Mouse (Mus musculus) left cerebral cortex, adult 6 months (tissue): ENCODE results near the gene Hspbp1. TPM values are rescaled to one million over a fixed set of nuclear protein-coding genes. Genes with fewer than 3 reads are reported as not detected.

Source experiments
- long read RNA-seq, 2 experiments: library from polyadenylated mRNA; unstranded; transcript quantifications; one replicate each; pipeline ENCODE4 v2.0.0; 2019 to 2020
- polyA plus RNA-seq: library from polyadenylated mRNA; unstranded; fragments of <200 nt; fragmentation: Nextera tagmentation; gene quantifications from 2 replicates; pipeline ENCODE4 v1.2.3, GENCODE M21; 2021

Gene Hspbp1
- polyA plus RNA-seq = 128 and 156 TPM in 2 replicates
- long read RNA-seq, experiment 1, transcript Hspbp1-201 (8 exons, 1,593 nt) = major isoform, 89 of 477 reads
- long read RNA-seq, experiment 1, partial matches to known transcripts = 97 of 477 reads
- long read RNA-seq, experiment 1, other reads (novel, unspliced or antisense) = 291 of 477 reads
- long read RNA-seq, experiment 2, transcript Hspbp1-201 (8 exons, 1,593 nt) = major isoform, 24 of 186 reads
- long read RNA-seq, experiment 2, partial matches to known transcripts = 52 of 186 reads
- long read RNA-seq, experiment 2, other reads (novel, unspliced or antisense) = 110 of 186 reads

GRCm38 (mm10) chr7:4684632-4685417 is at the start of gene Hspbp1:
Hspbp1 (minus strand) TSS chr7:4685068.

GRCm38 (mm10) chr7:4725169-4725568 is 40.3 kb upstream of the Hspbp1 start, which contains the start of gene Tmem150b:
Tmem150b (minus strand) TSS chr7:4725249.

GRCm38 (mm10) chr7:4690387-4690786 is 5.5 kb upstream of the Hspbp1 start, which contains the start of gene Brsk1:
Brsk1 (plus strand) TSS chr7:4690604.

GRCm38 (mm10) chr7:4658912-4659551 is 25.8 kb downstream of the Hspbp1 start, which contains the start of gene Ppp6r1:
Ppp6r1 (minus strand) TSS chr7:4659019.

GRCm38 (mm10) chr7:4631031-4631430 is 53.8 kb downstream of the Hspbp1 start, which contains the start of gene Tmem86b:
Tmem86b (minus strand) TSS chr7:4631422.

Other genes with a start within 250 kb of the Hspbp1 start
- gene Rdh13, start 239.4 kb downstream of the Hspbp1 start, polyA plus RNA-seq = 24.3 and 35.4 TPM in 2 replicates
- gene Eps8l1, start 224.4 kb downstream of the Hspbp1 start, polyA plus RNA-seq = 2.8 and 4.0 TPM in 2 replicates
- 18.1 and 20.2 TPM in 2 replicates for gene Ppp1r12c, start 183.4 kb downstream of the Hspbp1 start, polyA plus RNA-seq
- 7.3 and 8.6 TPM in 2 replicates for gene Tnnt1, start 168.7 kb downstream of the Hspbp1 start, polyA plus RNA-seq
- 0.43 TPM in 1 of 2 replicates, not detected in the other for gene Tnni3, start 160.8 kb downstream of the Hspbp1 start, polyA plus RNA-seq
- 0.09 and 0.18 TPM in 2 replicates for gene Dnaaf3, start 152.6 kb downstream of the Hspbp1 start, polyA plus RNA-seq
- 300 and 304 TPM in 2 replicates for gene Syt5, start 137.5 kb downstream of the Hspbp1 start, polyA plus RNA-seq
- 0.26 and 0.45 TPM in 2 replicates for gene Ptprh, start 81.0 kb downstream of the Hspbp1 start, polyA plus RNA-seq
- gene Tmem86b, start 53.6 kb downstream of the Hspbp1 start, polyA plus RNA-seq = 0.40 TPM in 2 replicates
- 4.6 and 8.6 TPM in 2 replicates for gene Ppp6r1, start 26.0 kb downstream of the Hspbp1 start, polyA plus RNA-seq
- gene Brsk1, start 5.5 kb upstream of the Hspbp1 start, polyA plus RNA-seq = 5.6 and 6.8 TPM in 2 replicates
- 0.25 TPM in 1 of 2 replicates, not detected in the other for gene Tmem150b, start 40.2 kb upstream of the Hspbp1 start, polyA plus RNA-seq
- gene Kmt5c, start 55.0 kb upstream of the Hspbp1 start, polyA plus RNA-seq = 4.4 and 5.7 TPM in 2 replicates
- gene Cox6b2, start 68.0 kb upstream of the Hspbp1 start, polyA plus RNA-seq = 14.4 and 16.7 TPM in 2 replicates
- gene Fam71e2, start 86.2 kb upstream of the Hspbp1 start, polyA plus RNA-seq = not detected in 2 replicates
- 0.19 and 0.39 TPM in 2 replicates for gene Il11, start 97.8 kb upstream of the Hspbp1 start, polyA plus RNA-seq
- gene Tmem190, start 97.9 kb upstream of the Hspbp1 start, polyA plus RNA-seq = not detected in 2 replicates
- 3.3 and 11.7 TPM in 2 replicates for gene Tmem238, start 104.6 kb upstream of the Hspbp1 start, polyA plus RNA-seq
- 1,133 and 1,160 TPM in 2 replicates for gene Rpl28, start 107.8 kb upstream of the Hspbp1 start, polyA plus RNA-seq
- 17.9 and 212 TPM in 2 replicates for gene Ube2s, start 127.5 kb upstream of the Hspbp1 start, polyA plus RNA-seq
- gene Shisa7, start 159.6 kb upstream of the Hspbp1 start, polyA plus RNA-seq = 11.2 and 11.4 TPM in 2 replicates
- gene Isoc2b, start 185.2 kb upstream of the Hspbp1 start, polyA plus RNA-seq = 20.0 and 27.8 TPM in 2 replicates
- gene Isoc2a, start 192.1 kb upstream of the Hspbp1 start, polyA plus RNA-seq = 0.45 and 1.3 TPM in 2 replicates
- 0.11 and 0.16 TPM in 2 replicates for gene Gm36210, start 221.4 kb upstream of the Hspbp1 start, polyA plus RNA-seq
- 0.69 and 2.7 TPM in 2 replicates for gene Zfp628, start 230.1 kb upstream of the Hspbp1 start, polyA plus RNA-seq
- gene Nat14, start 237.0 kb upstream of the Hspbp1 start, polyA plus RNA-seq = 115 and 129 TPM in 2 replicates
- 0.10 and 0.19 TPM in 2 replicates for gene Ssc5d, start 240.7 kb upstream of the Hspbp1 start, polyA plus RNA-seq